ENCODE assay signal across 12 mouse cellular contexts in the genomic region with DNA sequence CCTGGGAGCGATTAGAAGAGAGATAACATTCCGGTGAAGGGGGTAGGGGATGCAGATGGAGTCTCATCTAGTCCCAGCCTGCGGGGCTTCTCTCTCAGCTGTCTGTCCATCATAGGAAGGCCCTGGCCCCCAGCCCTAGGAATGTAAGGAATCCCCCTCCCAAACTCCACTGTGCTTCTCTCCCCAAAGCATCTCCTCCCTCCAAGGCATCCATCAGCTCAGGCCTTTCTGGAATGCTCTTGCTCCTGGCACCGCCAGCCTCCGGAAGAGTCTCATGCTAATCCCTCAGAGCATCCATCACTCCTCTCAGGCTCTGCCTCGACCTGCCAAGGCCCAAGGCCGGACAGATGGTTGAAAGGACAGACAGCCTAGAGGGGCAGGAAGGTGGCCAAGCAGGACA.
DNase-seq lines count a peak whose midpoint lies in the region; ATAC-seq lines count a peak whose summit lies in the region.
"Had no signal": no experiment of that assay in that cellular context is flagged by ENCODE, and none has a peak within 500 bp of the region (broad histone marks: within the 10 kb centered on the region; RNA-seq: fewer than 3 reads in every experiment).

No protein-coding gene starts in this region.

- peak; percentile 22 for DNase-seq in hindbrain, embryonic 10.5 days (ENCODE audit: low spot score)
- peak; percentile 29 for DNase-seq in neural tube, embryonic 10.5 days (ENCODE audit: extremely low spot score, low spot score)
- DNase-seq in spleen, adult 12 weeks (ENCODE audit: low spot score): no peak
- DNase-seq: lung, postnatal 14 days had no signal

- no peaks in the 10 kb centered on the region for H3K27me3 ChIP-seq in hindbrain, embryonic 10.5 days (ENCODE audit: insufficient read depth, poor library complexity, severe bottlenecking)
- no peaks in the 10 kb centered on the region for H3K27me3 ChIP-seq in hindbrain, embryonic 13.5 days
- H3K27me3 ChIP-seq in neural tube, embryonic 15.5 days (replicated peaks): no peaks in the 10 kb centered on the region; the same call in 1 of the 2 replicates
- no peaks in the 10 kb centered on the region for H3K27me3 ChIP-seq in embryonic facial prominence, embryonic 13.5 days
- H3K27me3 ChIP-seq: CH12.LX; hindbrain, embryonic 15.5 days had no signal

- H3K4me2 ChIP-seq in hindbrain, embryonic 13.5 days: no peak overlapping the region
- no peak overlapping the region for H3K4me2 ChIP-seq in neural tube, embryonic 15.5 days
- no peak overlapping the region for H3K4me2 ChIP-seq in embryonic facial prominence, embryonic 13.5 days
- H3K4me2 ChIP-seq: hindbrain, embryonic 15.5 days had no signal

- ATAC-seq in hindbrain, embryonic 13.5 days (ENCODE audit: low FRiP score): no peak; the same call in 1 of the 2 replicates
- no peak for ATAC-seq in neural tube, embryonic 15.5 days (ENCODE audit: low FRiP score)
- peak; percentile 22; the same call in 1 of the 2 replicates for ATAC-seq in embryonic facial prominence, embryonic 13.5 days (ENCODE audit: insufficient number of reproducible peaks, insufficient read depth, low FRiP score, low TSS enrichment, low read depth)
- no peak for ATAC-seq in megakaryocyte progenitor cell, adult 5-6 weeks (replicated peaks; ENCODE audit: poor library complexity)

- 49% methylated on average over 7 of the region's 7 CpGs for WGBS in hindbrain, embryonic 10.5 days
- 52% methylated on average over 7 of the region's 7 CpGs for WGBS in hindbrain, embryonic 13.5 days
- 60% methylated on average over 7 of the region's 7 CpGs for WGBS in neural tube, embryonic 15.5 days
- 37% methylated on average over 7 of the region's 7 CpGs for WGBS in embryonic facial prominence, embryonic 13.5 days

- H3K9ac ChIP-seq in hindbrain, embryonic 13.5 days: no peak overlapping the region
- no peak overlapping the region for H3K9ac ChIP-seq in neural tube, embryonic 15.5 days (replicated peaks)
- H3K9ac ChIP-seq in embryonic facial prominence, embryonic 13.5 days: no peak overlapping the region
- H3K9ac ChIP-seq: hindbrain, embryonic 15.5 days had no signal

- no peaks in the 10 kb centered on the region for H3K36me3 ChIP-seq in hindbrain, embryonic 10.5 days
- H3K36me3 ChIP-seq in hindbrain, embryonic 13.5 days: no peaks in the 10 kb centered on the region
- no peaks in the 10 kb centered on the region for H3K36me3 ChIP-seq in neural tube, embryonic 15.5 days
- H3K36me3 ChIP-seq in embryonic facial prominence, embryonic 13.5 days: no peaks in the 10 kb centered on the region
- H3K36me3 ChIP-seq: hindbrain, embryonic 15.5 days had no signal

- H3K4me1 ChIP-seq in hindbrain, embryonic 10.5 days (replicated peaks): peaks cover 13% of the 10 kb centered on the region
- no peaks in the 10 kb centered on the region; the same call in 1 of the 2 replicates for H3K4me1 ChIP-seq in hindbrain, embryonic 13.5 days (replicated peaks)
- no peaks in the 10 kb centered on the region for H3K4me1 ChIP-seq in neural tube, embryonic 15.5 days
- peaks cover 31% of the 10 kb centered on the region for H3K4me1 ChIP-seq in embryonic facial prominence, embryonic 13.5 days
- H3K4me1 ChIP-seq: hindbrain, embryonic 15.5 days had no signal

- peak overlapping the region; percentile 43; the same call in 1 of the 2 replicates for H3K27ac ChIP-seq in hindbrain, embryonic 10.5 days
- no peak overlapping the region for H3K27ac ChIP-seq in hindbrain, embryonic 13.5 days
- no peak overlapping the region for H3K27ac ChIP-seq in neural tube, embryonic 15.5 days (replicated peaks)
- no peak overlapping the region for H3K27ac ChIP-seq in embryonic facial prominence, embryonic 13.5 days
- H3K27ac ChIP-seq: hindbrain, embryonic 15.5 days had no signal

- H3K4me3 ChIP-seq in hindbrain, embryonic 10.5 days: no peak overlapping the region
- no peak overlapping the region for H3K4me3 ChIP-seq in hindbrain, embryonic 13.5 days
- H3K4me3 ChIP-seq in neural tube, embryonic 15.5 days (replicated peaks): no peak overlapping the region
- H3K4me3 ChIP-seq in embryonic facial prominence, embryonic 13.5 days: no peak overlapping the region
- H3K4me3 ChIP-seq: erythroblast, embryonic 14.5 days; hindbrain, embryonic 15.5 days; myocyte had no signal

- H3K9me3 ChIP-seq in hindbrain, embryonic 10.5 days: no peaks in the 10 kb centered on the region
- no peaks in the 10 kb centered on the region for H3K9me3 ChIP-seq in hindbrain, embryonic 13.5 days
- no peaks in the 10 kb centered on the region for H3K9me3 ChIP-seq in neural tube, embryonic 15.5 days (replicated peaks)
- H3K9me3 ChIP-seq in embryonic facial prominence, embryonic 13.5 days: no peaks in the 10 kb centered on the region
- H3K9me3 ChIP-seq: hindbrain, embryonic 15.5 days had no signal
